Mouse (Mus musculus) embryonic facial prominence, embryonic 14.5 days (tissue): Measurements from ENCODE around the gene Usf1. TPM values are rescaled to one million over a fixed set of nuclear protein-coding genes. Genes with fewer than 3 reads are reported as not detected.

ENCODE experiments used
- ATAC-seq: fragments of 200-750 bp; cut with Nextera tagmentation; 2 replicates; pipeline ENCODE4 v1.8.0; 2017; ENCODE audit warnings: low read depth, moderate number of reproducible peaks, moderate TSS enrichment
- DNase-seq: peaks from one replicate; pipeline ENCODE4 v3.0.0-alpha.2; 2015; ENCODE audit warnings: low spot score
- H3K27ac ChIP-seq: fragments of 300-500 bp; sonication (generic); replicated peaks from 2 replicates; pipeline ENCODE4 v1.5.1; 2014; ENCODE audit warnings: low read depth, mild to moderate bottlenecking, low read length, moderate library complexity
- H3K27me3 ChIP-seq: fragments of 300-500 bp; sonication (generic); replicated peaks from 2 replicates; pipeline ENCODE4 v1.6.1; 2014; ENCODE audit warnings: low read length; ENCODE audit not compliant: control insufficient read depth, insufficient read depth
- H3K36me3 ChIP-seq: fragments of 300-500 bp; sonication (generic); 2 replicates; pipeline ENCODE4 v1.6.1; 2014; ENCODE audit warnings: low read length, mixed read lengths; ENCODE audit not compliant: control insufficient read depth, insufficient read depth
- H3K4me1 ChIP-seq: fragments of 300-500 bp; sonication (generic); 2 replicates; pipeline ENCODE4 v1.6.1; 2014; ENCODE audit warnings: antibody characterized with exemption, low read length; ENCODE audit not compliant: control insufficient read depth, insufficient read depth
- H3K4me2 ChIP-seq: fragments of 300-500 bp; sonication (generic); 2 replicates; pipeline ENCODE4 v1.6.1; 2014; ENCODE audit warnings: low read depth, mild to moderate bottlenecking, low read length, moderate library complexity, mixed read lengths
- H3K4me3 ChIP-seq: fragments of 300-500 bp; sonication (generic); 2 replicates; pipeline ENCODE4 v1.5.1; 2014; ENCODE audit warnings: low read depth, mild to moderate bottlenecking, low read length
- H3K9ac ChIP-seq: fragments of 300-500 bp; sonication (generic); 2 replicates; pipeline ENCODE4 v1.6.1; 2014; ENCODE audit warnings: low read depth, mild to moderate bottlenecking, low read length, moderate library complexity, mixed read lengths
- H3K9me3 ChIP-seq: fragments of 300-500 bp; sonication (generic); 2 replicates; pipeline ENCODE4 v1.6.1; 2016; ENCODE audit warnings: low read length; ENCODE audit not compliant: control insufficient read depth
- WGBS: fragments of 180-500 bp; shearing (Covaris S2); extraction: QIAGEN DNeasy Blood & Tissue Kit; methylation state at CpG from one replicate; pipeline ENCODE4 v1.1.7; 2014; 5-methylcytosine and 5-hydroxymethylcytosine counted together
- polyA plus RNA-seq: library from polyadenylated mRNA; unstranded; fragments of >200 nt; fragmentation: Nextera tagmentation; extraction: Ambion mirVana; gene quantifications from 2 replicates; pipeline ENCODE4 v1.2.1, GENCODE M21; 2014

Usf1 gene
- polyA plus RNA-seq, 1 experiment from 2014 or later: 68.9 TPM

GRCm38 (mm10) chr1:171465749-171466412, 54.8 kb downstream of the Usf1 start:
- no peak overlapping the region for H3K4me2 ChIP-seq
- no peak overlapping the region for H3K27ac ChIP-seq
- DNase-seq (no peak), ATAC-seq (no peak)
- no peak overlapping the region for H3K9ac ChIP-seq
- no peaks in the 10 kb centered on the region for H3K9me3 ChIP-seq
- 0 out of 2 replicates have a peak, but pooled peaks cover 17% of the 10 kb centered on the region for H3K36me3 ChIP-seq
- H3K27me3 ChIP-seq: no peaks in the 10 kb centered on the region
- H3K4me1 ChIP-seq: no peaks in the 10 kb centered on the region
- 89% methylated on average over 5 of the region's 5 CpGs for WGBS
- no peak overlapping the region for H3K4me3 ChIP-seq

- H3K36me3 ChIP-seq: 0 out of 2 replicates have a peak, but pooled peaks cover 14% of the 10 kb centered on the region
- H3K9ac ChIP-seq: no peak overlapping the region
- ATAC-seq (no peak), DNase-seq (no peak)
- 84% methylated on average over 4 of the region's 4 CpGs for WGBS
- H3K27me3 ChIP-seq: no peaks in the 10 kb centered on the region
- no peaks in the 10 kb centered on the region for H3K9me3 ChIP-seq
- no peak overlapping the region for H3K4me3 ChIP-seq
- H3K4me1 ChIP-seq: no peaks in the 10 kb centered on the region
- H3K4me2 ChIP-seq: no peak overlapping the region
- no peak overlapping the region for H3K27ac ChIP-seq
These were observed 55.5 kb downstream of the Usf1 start for GRCm38 (mm10) chr1:171466565-171466964.

Other genes with a start within 250 kb of the Usf1 start
- gene Pcp4l1, start 215.0 kb upstream of the Usf1 start, polyA plus RNA-seq: 11.3 and 14.7 TPM in 2 replicates
- gene Nr1i3, start 197.3 kb upstream of the Usf1 start, polyA plus RNA-seq: 0.15 and 0.17 TPM in 2 replicates
- 25.4 and 28.7 TPM in 2 replicates for gene Tomm40l, start 188.8 kb upstream of the Usf1 start, polyA plus RNA-seq
- 1.9 TPM in 2 replicates for gene Apoa2, start 186.3 kb upstream of the Usf1 start, polyA plus RNA-seq
- gene Fcer1g, start 176.9 kb upstream of the Usf1 start, polyA plus RNA-seq: 92.7 and 100 TPM in 2 replicates
- gene Adamts4, start 160.9 kb upstream of the Usf1 start, polyA plus RNA-seq: 11.7 and 13.1 TPM in 2 replicates
- gene Ndufs2, start 159.9 kb upstream of the Usf1 start, polyA plus RNA-seq: 233 and 246 TPM in 2 replicates
- gene B4galt3, start 141.0 kb upstream of the Usf1 start, polyA plus RNA-seq: 60.2 and 64.0 TPM in 2 replicates
- 44.3 and 53.0 TPM in 2 replicates for gene Ppox, start 130.1 kb upstream of the Usf1 start, polyA plus RNA-seq
- gene Usp21, start 123.3 kb upstream of the Usf1 start, polyA plus RNA-seq: 64.2 and 74.3 TPM in 2 replicates
- 110 and 117 TPM in 2 replicates for gene Ufc1, start 116.3 kb upstream of the Usf1 start, polyA plus RNA-seq
- 46.0 and 52.1 TPM in 2 replicates for gene Dedd, start 82.2 kb upstream of the Usf1 start, polyA plus RNA-seq
- gene Nit1, start 65.7 kb upstream of the Usf1 start, polyA plus RNA-seq: 28.8 and 29.7 TPM in 2 replicates
- gene Pfdn2, start 65.6 kb upstream of the Usf1 start, polyA plus RNA-seq: 49.1 and 49.5 TPM in 2 replicates
- gene Klhdc9, start 50.5 kb upstream of the Usf1 start, polyA plus RNA-seq: 2.2 and 3.0 TPM in 2 replicates
- 7.7 and 10.7 TPM in 2 replicates for gene Nectin4, start 41.2 kb upstream of the Usf1 start, polyA plus RNA-seq
- gene Arhgap30, start 22.4 kb upstream of the Usf1 start, polyA plus RNA-seq: 1.9 and 2.0 TPM in 2 replicates
- 2.0 and 3.6 TPM in 2 replicates for gene Tstd1, start 7.6 kb downstream of the Usf1 start, polyA plus RNA-seq
- 27.0 and 29.5 TPM in 2 replicates for gene F11r, start 26.2 kb downstream of the Usf1 start, polyA plus RNA-seq
- 13.8 TPM in 2 replicates for gene Alyref2, start 92.2 kb downstream of the Usf1 start, polyA plus RNA-seq
- gene Itln1, start 124.0 kb downstream of the Usf1 start, polyA plus RNA-seq: not detected in 2 replicates
- 0.35 TPM in 1 of 2 replicates, not detected in the other for gene Cd244a, start 147.9 kb downstream of the Usf1 start, polyA plus RNA-seq
- gene Ly9, start 196.1 kb downstream of the Usf1 start, polyA plus RNA-seq: 0.31 TPM in 1 of 2 replicates, not detected in the other
- gene Slamf7, start 241.7 kb downstream of the Usf1 start, polyA plus RNA-seq: 0.05 and 0.21 TPM in 2 replicates